Mouse (Mus musculus) lung, embryonic 16.5 days (tissue): ENCODE data around the gene Lman2l. TPM values are rescaled to one million over a fixed set of nuclear protein-coding genes. Genes with fewer than 3 reads are reported as not detected.

ENCODE experiments used
- ATAC-seq: fragments of 200-750 bp; cut with Nextera tagmentation; 2 replicates; pipeline ENCODE4 v1.8.0; 2017; ENCODE audit warnings: low read depth, mild to moderate bottlenecking, moderate library complexity
- H3K27ac ChIP-seq: fragments of 300-500 bp; sonication (generic); 2 replicates; pipeline ENCODE4 v1.5.1; 2014; ENCODE audit warnings: mild to moderate bottlenecking, control low read depth, low read length
- H3K27me3 ChIP-seq: fragments of 300-500 bp; sonication (generic); 2 replicates; pipeline ENCODE4 v1.6.1; 2014; ENCODE audit warnings: low read depth, low read length, mixed read lengths; ENCODE audit not compliant: control insufficient read depth, insufficient read depth
- H3K36me3 ChIP-seq: fragments of 300-500 bp; sonication (generic); 2 replicates; pipeline ENCODE4 v1.6.1; 2014; ENCODE audit warnings: low read length; ENCODE audit not compliant: control insufficient read depth, insufficient read depth
- H3K4me1 ChIP-seq: fragments of 300-500 bp; sonication (generic); replicated peaks from 2 replicates; pipeline ENCODE4 v1.6.1; 2014; ENCODE audit warnings: low read length, mixed read lengths; ENCODE audit not compliant: control insufficient read depth, insufficient read depth
- H3K4me2 ChIP-seq: fragments of 300-500 bp; sonication (generic); 2 replicates; pipeline ENCODE4 v1.6.1; 2014; ENCODE audit warnings: low read depth, low read length, control low read depth
- H3K4me3 ChIP-seq: fragments of 300-500 bp; sonication (generic); 2 replicates; pipeline ENCODE4 v1.5.1; 2014; ENCODE audit warnings: mild to moderate bottlenecking, low read length, control low read depth
- H3K9ac ChIP-seq: fragments of 300-500 bp; sonication (generic); 2 replicates; pipeline ENCODE4 v1.6.1; 2014; ENCODE audit warnings: low read length, control low read depth
- H3K9me3 ChIP-seq: fragments of 300-500 bp; sonication (generic); 2 replicates; pipeline ENCODE4 v1.6.1; 2016; ENCODE audit warnings: low read length; ENCODE audit not compliant: control insufficient read depth
- whole genome bisulfite sequencing: fragments of 180-500 bp; shearing (Covaris S2); extraction: QIAGEN DNeasy Blood & Tissue Kit; methylation state at CpG from one replicate; pipeline ENCODE4 v1.1.7; 2014; 5-methylcytosine and 5-hydroxymethylcytosine counted together
- polyA plus RNA-seq: library from polyadenylated mRNA; unstranded; fragments of >200 nt; fragmentation: Nextera tagmentation; extraction: Ambion mirVana; gene quantifications from 2 replicates; pipeline ENCODE4 v1.2.1, GENCODE M21; 2015

The Lman2l gene
- polyA plus RNA-seq, 1 experiment from 2014 or later: 48.5 TPM

- 63% methylated on average over 4 of the region's 4 CpGs for WGBS
- Histone ChIP-seq H3K27ac (no peak overlapping the region), H3K9ac (no peak overlapping the region), H3K4me3 (no peak overlapping the region), H3K9me3 (no peaks in the 10 kb centered on the region), H3K36me3 (no peaks in the 10 kb centered on the region), H3K4me1 (no peaks in the 10 kb centered on the region), H3K4me2 (no peak overlapping the region), H3K27me3 (no peaks in the 10 kb centered on the region)
- no peak for ATAC-seq
These were observed 65.5 kb downstream of the Lman2l start for GRCm38 (mm10) chr1:36379582-36379981.

GRCm38 (mm10) chr1:36378880-36379279 lies 66.2 kb downstream of the Lman2l start:
- Histone ChIP-seq H3K9me3 (no peaks in the 10 kb centered on the region), H3K27me3 (no peaks in the 10 kb centered on the region), H3K36me3 (no peaks in the 10 kb centered on the region), H3K4me1 (no peaks in the 10 kb centered on the region), H3K9ac (no peak overlapping the region), H3K27ac (no peak overlapping the region), H3K4me3 (no peak overlapping the region), H3K4me2 (no peak overlapping the region)
- 63% methylated on average over 6 of the region's 6 CpGs for WGBS
- ATAC-seq: no peak

- no peaks in the 10 kb centered on the region for H3K27me3 ChIP-seq
- WGBS: 59% methylated on average over 10 of the region's 10 CpGs
- no peak for ATAC-seq
- no peaks in the 10 kb centered on the region for H3K9me3 ChIP-seq
- H3K36me3 ChIP-seq: no peaks in the 10 kb centered on the region
- H3K4me1 ChIP-seq: peaks cover 9% of the 10 kb centered on the region
- no peak within 1 kb of the TSS for H3K4me2 ChIP-seq
- H3K4me3 ChIP-seq: no peak within 1 kb of the TSS
- no peak within 1 kb of the TSS for H3K27ac ChIP-seq
- no peak within 1 kb of the TSS for H3K9ac ChIP-seq
These were observed 72.9 kb downstream of the Lman2l start, which contains the start of gene Fer1l5 for GRCm38 (mm10) chr1:36371934-36372845. Gene Fer1l5, plus strand, starts transcription at chr1:36372291.

GRCm38 (mm10) chr1:36370918-36371317 lies 74.2 kb downstream of the Lman2l start:
- Histone ChIP-seq H3K36me3 (no peaks in the 10 kb centered on the region), H3K27me3 (no peaks in the 10 kb centered on the region), H3K4me1 (peaks cover 9% of the 10 kb centered on the region), H3K9ac (no peak overlapping the region), H3K27ac (no peak overlapping the region), H3K4me2 (no peak overlapping the region), H3K9me3 (no peaks in the 10 kb centered on the region), H3K4me3 (no peak overlapping the region)
- ATAC-seq: no peak
- WGBS: 73% methylated on average over 6 of the region's 6 CpGs

Other genes with a start within 250 kb of the Lman2l start
- 51.8 and 56.1 TPM in 2 replicates for gene Uggt1, start 200.6 kb downstream of the Lman2l start, polyA plus RNA-seq
- 7.5 and 7.7 TPM in 2 replicates for gene Neurl3, start 170.6 kb downstream of the Lman2l start, polyA plus RNA-seq
- 9.1 and 10.9 TPM in 2 replicates for gene Arid5a, start 137.5 kb downstream of the Lman2l start, polyA plus RNA-seq
- gene Kansl3, start 76.1 kb downstream of the Lman2l start, polyA plus RNA-seq: 40.8 and 42.9 TPM in 2 replicates
- gene Fer1l5, start 73.0 kb downstream of the Lman2l start, polyA plus RNA-seq: 0.88 and 1.1 TPM in 2 replicates
- gene Cnnm4, start 26.3 kb upstream of the Lman2l start, polyA plus RNA-seq: 12.3 and 13.0 TPM in 2 replicates
- 3.5 and 4.4 TPM in 2 replicates for gene Cnnm3, start 66.6 kb upstream of the Lman2l start, polyA plus RNA-seq
- 17.9 and 20.0 TPM in 2 replicates for gene Ankrd23, start 91.6 kb upstream of the Lman2l start, polyA plus RNA-seq
- gene Gm42417, start 94.2 kb upstream of the Lman2l start, polyA plus RNA-seq: 0.29 TPM in 1 of 2 replicates, not detected in the other
- 23.3 and 26.2 TPM in 2 replicates for gene Ankrd39, start 102.2 kb upstream of the Lman2l start, polyA plus RNA-seq
- gene Sema4c, start 113.1 kb upstream of the Lman2l start, polyA plus RNA-seq: 14.4 and 14.8 TPM in 2 replicates
- 4.4 and 5.5 TPM in 2 replicates for gene Fam178b, start 237.9 kb upstream of the Lman2l start, polyA plus RNA-seq
- 514 and 543 TPM in 2 replicates for gene Cox5b, start 246.2 kb upstream of the Lman2l start, polyA plus RNA-seq